ENCODE assay signal across 10 mouse cellular contexts in genomic region chr8:61499035-61499434, GRCm38 (mm10). TPM values are rescaled to one million over a fixed set of nuclear protein-coding genes. Genes with fewer than 3 reads are reported as not detected.
DNase-seq lines count a peak whose midpoint lies in the region; ATAC-seq and TF ChIP-seq lines count a peak whose summit lies in the region.
"Had no signal": no experiment of that assay in that cellular context is flagged by ENCODE, and none has a peak within 500 bp of the region (broad histone marks: within the 10 kb centered on the region; RNA-seq: fewer than 3 reads in every experiment).

No protein-coding gene starts in this region.

- H3K4me2 ChIP-seq in liver, embryonic 14.5 days (ENCODE audit: low read depth), result no peak overlapping the region

- H3K4me3 ChIP-seq in liver, embryonic 14.5 days (ENCODE audit: insufficient read depth in 1 of 2, low read depth in 2 of 2, low read length in 2 of 2), result no peak overlapping the region

- H3K4me1 ChIP-seq in liver, embryonic 14.5 days (replicated peaks; ENCODE audit: control insufficient read depth in 2 of 2, insufficient read depth in 2 of 2, low read length in 1 of 2), result no peaks in the 10 kb centered on the region

- peak; percentile 21 for DNase-seq in adrenal gland, postnatal 14 days
- DNase-seq in adrenal gland, adult 2 months, result no peak
- no peak for DNase-seq in liver, embryonic 14.5 days (ENCODE audit: low read depth in 3 of 3, low spot score in 3 of 3)
- no peak for DNase-seq in liver
- DNase-seq in kidney, adult 9 months, result peak; percentile 60
- peak; percentile 50 for DNase-seq in retina, postnatal 1 day
- DNase-seq in thymus, postnatal 10 days (ENCODE audit: low spot score in 2 of 2), result no peak
- no peak for DNase-seq in spleen, postnatal 14 days (ENCODE audit: low spot score in 2 of 2)
- DNase-seq: heart, adult 11 months; thymus, postnatal 4 days had no signal

- TF ChIP-seq EP300 in liver, embryonic 14.5 days (IDR thresholded peaks at IDR 0.05; ENCODE audit: low read depth), result no peak

- H3K9ac ChIP-seq in liver, embryonic 14.5 days (replicated peaks), result no peak overlapping the region

- no peaks in the 10 kb centered on the region for H3K27me3 ChIP-seq in liver, embryonic 14.5 days (ENCODE audit: control insufficient read depth, insufficient read depth, low read length)

- no peak for ATAC-seq in liver, embryonic 14.5 days (ENCODE audit: insufficient read depth)

- H3K9me3 ChIP-seq in liver, embryonic 14.5 days (ENCODE audit: control insufficient read depth, low read length), result no peaks in the 10 kb centered on the region

- H3K27ac ChIP-seq in liver, embryonic 14.5 days, result no peak overlapping the region

- TF ChIP-seq CTCF in liver, embryonic 14.5 days (IDR thresholded peaks at IDR 0.05; ENCODE audit: low read depth), result peak; percentile 43

- WGBS in liver, embryonic 14.5 days (ENCODE audit: insufficient replicate concordance), result 71% methylated on average over 4 of the region's 4 CpGs

- peaks cover 2% of the 10 kb centered on the region; the same call in 1 of the 2 replicates for H3K36me3 ChIP-seq in liver, embryonic 14.5 days (replicated peaks; ENCODE audit: control insufficient read depth, insufficient read depth, low read depth)

RNA-seq across cellular contexts. Expression of gene Cbr4, which starts 11.5 kb away (rescaled TPM):
- total RNA-seq in adrenal gland, postnatal 14 days (2021), result 76.7 and 88.7 TPM in 2 replicates
- total RNA-seq in adrenal gland, adult 2 months (2021), result 10 to 100 TPM; 38.9 to 51.9 TPM
- 1.6 and 3.8 TPM in 2 replicates for polyA plus RNA-seq in adrenal gland, adult 2 months (2012; rRNA removed)
- polyA plus RNA-seq in liver, embryonic 14.5 days (2012; rRNA removed), result 3.1 and 7.8 TPM in 2 replicates
- 25.5 and 28.1 TPM in 2 replicates for polyA plus RNA-seq in liver, embryonic 14.5 days (2014; fragmentation: Nextera tagmentation; extraction: Ambion mirVana)

Comparison
In these comparisons a context has a peak if more than half of its experiments do, and no peak if none do; other contexts are left out.
1. DNase-seq: peak in adrenal gland, postnatal 14 days (single experiment), kidney, adult 9 months (single experiment) and retina, postnatal 1 day (single experiment); none in adrenal gland, adult 2 months (single experiment), liver, embryonic 14.5 days (0 of 3), liver (single experiment), thymus, postnatal 10 days (0 of 2) and spleen, postnatal 14 days (0 of 2).